Mouse (Mus musculus): ENCODE data around the gene Lman1l.

Lman1l gene

DNA sequence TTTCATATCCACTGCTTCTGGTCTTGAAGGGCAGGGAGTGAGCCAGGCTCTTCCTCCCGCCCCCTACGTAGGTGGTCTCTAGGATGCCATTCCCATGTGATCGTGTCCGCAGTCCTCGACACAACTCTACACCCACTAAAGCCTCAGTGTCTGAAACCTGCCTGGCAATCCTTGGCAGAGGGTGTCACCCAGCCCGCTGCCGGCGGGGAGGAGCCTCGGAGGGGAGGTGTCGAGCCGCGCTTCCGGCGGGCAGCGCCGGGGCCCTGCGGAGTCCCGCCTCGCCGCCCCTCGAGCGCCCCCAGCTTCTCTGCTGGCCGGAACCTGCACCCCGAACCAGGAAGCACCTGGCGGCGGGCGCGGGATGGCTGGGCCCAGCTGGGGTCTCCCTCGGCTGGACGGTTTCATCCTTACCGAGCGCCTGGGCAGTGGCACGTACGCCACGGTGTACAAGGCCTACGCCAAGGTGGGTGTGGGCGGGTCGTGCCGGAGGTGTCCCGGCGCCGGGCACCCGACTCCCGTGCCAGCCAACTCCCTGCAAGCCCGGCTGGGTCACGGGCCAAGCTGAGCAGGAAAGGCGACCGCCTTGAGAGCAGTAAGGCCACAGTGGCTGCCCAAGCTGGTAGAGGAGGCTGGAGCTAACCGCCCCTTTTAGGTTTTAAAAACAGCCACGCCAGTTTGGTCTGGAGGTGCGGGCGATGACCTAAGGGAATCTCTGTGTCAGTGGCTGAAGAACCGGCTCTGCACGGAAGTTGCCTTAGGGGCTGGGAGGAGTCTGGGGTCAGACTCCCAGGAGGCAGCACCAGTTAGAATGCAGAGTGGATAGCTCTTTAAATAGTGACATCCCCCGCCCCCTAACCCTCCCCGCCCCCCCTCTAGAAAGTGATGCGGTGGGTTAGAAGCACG, 31.1 kb downstream of the Lman1l start, which contains the start of gene Ulk3:
Ulk3 (plus strand) TSS at position 229 of the 903 bp plus-strand sequence.
- no peak for TF ChIP-seq GATA4 (IDR thresholded peaks at IDR 0.05; ENCODE audit: insufficient replicate concordance, low read length)

DNA sequence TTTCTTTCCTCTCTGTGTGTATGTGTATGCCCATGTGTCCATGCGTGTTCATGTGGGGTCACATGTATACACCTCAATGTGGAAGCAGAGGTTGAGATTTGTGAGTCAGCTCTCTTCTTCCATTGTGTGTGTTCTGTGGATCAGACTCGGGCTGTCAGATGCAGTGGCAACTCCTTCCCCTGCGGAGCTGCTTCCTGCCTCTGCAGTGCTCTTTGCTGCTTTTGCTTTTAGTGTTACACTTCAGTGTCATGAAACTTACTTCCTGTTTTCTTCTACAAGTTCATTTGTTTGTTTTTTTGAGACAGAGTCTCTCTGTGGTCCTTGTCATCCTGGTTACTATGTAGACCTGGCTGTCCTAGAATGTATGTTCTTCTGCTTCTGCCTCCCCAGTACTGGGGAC, 35.6 kb downstream of the Lman1l start:
- TF ChIP-seq GATA4 (IDR thresholded peaks at IDR 0.05; ENCODE audit: insufficient replicate concordance, low read length): no peak

DNA sequence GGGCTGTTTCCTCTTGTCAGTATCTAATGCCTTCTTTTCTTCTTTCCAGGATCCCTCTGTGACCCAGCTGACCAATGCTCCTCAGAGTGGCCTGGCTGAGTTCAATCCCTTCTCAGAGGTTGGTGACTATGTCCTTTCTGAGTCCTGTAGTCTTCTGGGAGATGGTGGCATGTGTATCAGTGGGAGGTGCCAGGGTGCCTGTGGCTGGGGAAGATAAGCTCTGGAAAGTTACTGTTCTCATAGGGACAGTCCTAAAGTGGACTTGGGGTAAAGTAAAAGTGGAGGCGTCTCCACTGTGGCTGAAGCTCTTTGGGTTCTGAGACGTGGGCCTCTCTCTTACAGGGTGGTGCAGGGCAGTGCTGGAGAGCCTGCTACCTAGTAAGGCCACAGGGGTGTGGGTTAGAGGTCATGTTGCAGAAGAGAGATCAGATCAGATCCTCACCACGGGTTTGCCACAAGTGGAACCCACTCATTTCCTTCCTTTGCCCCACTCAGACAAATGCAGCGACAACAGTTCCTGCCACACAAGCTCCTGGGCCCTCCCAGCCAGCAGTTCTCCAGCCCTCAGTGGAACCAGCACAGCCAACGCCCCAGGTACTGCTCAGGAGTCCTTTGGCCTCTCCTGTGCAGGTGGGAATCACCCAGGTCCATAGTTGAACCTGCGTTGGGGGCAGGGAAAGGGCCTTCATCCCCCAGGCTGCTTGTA, 43.3 kb downstream of the Lman1l start:
- no peak for TF ChIP-seq GATA4 (IDR thresholded peaks at IDR 0.05; ENCODE audit: insufficient replicate concordance, low read length)

DNA sequence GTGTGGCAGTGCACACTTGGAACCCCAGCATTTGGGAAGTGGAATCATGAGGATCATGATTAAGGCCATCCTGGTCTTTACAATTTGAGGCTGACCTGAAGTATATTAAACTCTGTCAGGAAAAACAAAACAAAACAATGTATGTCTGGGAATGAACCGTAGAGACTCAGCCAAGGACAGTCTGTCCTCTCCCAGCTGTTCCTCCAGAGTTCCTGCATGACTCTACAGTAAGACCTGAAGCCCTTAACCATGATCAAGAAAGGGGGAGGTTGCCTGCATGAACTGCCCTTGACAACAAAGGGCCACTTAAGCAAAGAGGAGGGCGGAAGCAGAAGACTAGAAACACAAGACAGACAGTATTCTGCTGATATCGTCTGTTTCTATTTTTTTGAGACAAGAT, 45.0 kb downstream of the Lman1l start:
- no peak for TF ChIP-seq GATA4 (IDR thresholded peaks at IDR 0.05; ENCODE audit: insufficient replicate concordance, low read length)

DNA sequence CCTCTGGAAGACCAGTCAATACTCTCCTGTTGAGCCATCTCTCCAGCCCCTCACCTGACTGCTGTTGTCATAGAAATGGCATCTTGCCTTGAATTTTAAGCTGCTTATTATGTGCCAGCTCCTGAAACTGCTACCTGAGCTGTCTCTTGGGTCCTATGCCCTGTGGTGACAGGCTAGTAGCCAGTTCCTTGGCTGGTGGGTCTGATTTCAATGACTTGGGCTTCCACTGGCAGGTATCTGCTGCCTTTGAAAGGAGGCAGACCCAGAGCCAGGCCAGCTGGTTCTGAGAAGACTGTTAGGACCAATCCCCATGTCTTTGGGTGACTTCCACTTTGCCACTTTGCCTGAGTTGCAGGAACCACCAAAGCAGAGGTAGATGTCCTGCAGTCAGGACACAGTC, 46.2 kb downstream of the Lman1l start:
- no peak for TF ChIP-seq GATA4 (IDR thresholded peaks at IDR 0.05; ENCODE audit: insufficient replicate concordance, low read length)

DNA sequence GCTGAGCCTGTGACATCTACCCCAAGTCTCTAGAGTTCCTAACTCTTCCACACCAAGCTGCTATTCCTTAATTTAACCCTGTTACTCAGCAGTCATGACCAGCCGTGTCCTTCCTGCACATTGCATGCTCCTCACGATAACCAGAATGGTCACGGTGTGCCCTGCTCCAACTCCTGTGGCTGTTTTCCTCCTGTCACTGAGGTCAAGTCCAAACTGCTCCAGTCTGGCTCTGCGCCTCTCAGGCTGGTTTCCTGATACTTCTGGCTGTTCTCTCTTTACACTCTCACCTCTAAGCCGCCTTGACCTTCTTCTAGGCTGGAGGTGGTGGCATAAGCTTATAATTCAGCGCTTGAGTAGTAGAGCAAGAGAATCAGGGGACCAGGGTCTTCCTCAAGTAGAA, 52.1 kb downstream of the Lman1l start:
- TF ChIP-seq GATA4 (IDR thresholded peaks at IDR 0.05; ENCODE audit: insufficient replicate concordance, low read length): no peak

DNA sequence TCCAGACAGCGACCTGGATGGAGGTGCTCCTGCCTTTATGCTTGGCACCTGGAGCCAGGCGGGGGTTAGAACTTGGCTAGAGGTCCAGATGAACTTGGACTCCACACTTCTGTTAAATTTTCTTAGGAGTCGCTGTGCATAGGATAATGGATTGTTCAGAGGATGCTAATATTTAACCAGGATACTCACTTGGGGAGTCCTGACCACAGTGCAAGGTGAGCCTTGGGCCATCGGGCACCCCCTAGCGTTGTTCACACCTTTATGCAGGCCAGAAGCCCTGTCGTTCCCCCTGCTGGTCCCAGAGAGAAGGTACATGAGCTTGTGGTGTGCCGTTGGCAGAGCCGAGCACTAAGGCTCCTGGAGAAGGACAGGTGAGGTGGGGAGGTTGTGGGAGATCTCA, 53.7 kb downstream of the Lman1l start:
- TF ChIP-seq GATA4 (IDR thresholded peaks at IDR 0.05; ENCODE audit: insufficient replicate concordance, low read length): no peak

DNA sequence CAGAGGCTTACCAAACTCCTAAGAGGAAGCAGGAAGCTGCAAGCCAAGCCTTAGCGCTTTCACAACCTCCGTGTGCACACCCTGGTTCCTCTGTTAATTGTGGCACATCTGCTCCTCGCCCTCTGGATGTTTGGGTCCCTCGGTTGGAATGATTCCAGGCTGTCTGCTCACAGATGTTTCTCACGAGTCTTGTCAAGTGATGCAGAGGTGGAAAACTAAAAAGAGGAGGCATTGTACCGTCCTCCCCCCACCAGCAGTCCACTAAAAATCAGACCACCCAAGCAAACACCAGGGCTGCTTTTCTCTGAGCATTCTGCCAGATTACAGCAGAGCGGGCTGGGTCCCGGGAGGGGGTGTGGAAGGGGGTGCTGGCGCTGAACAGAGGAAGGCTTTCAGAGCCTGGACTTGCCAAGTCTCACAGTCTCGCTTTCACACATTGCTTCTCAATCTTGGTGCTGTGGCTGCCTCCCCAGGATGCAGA, 54.8 kb downstream of the Lman1l start:
- TF ChIP-seq GATA4 (IDR thresholded peaks at IDR 0.05; ENCODE audit: insufficient replicate concordance, low read length): no peak

DNA sequence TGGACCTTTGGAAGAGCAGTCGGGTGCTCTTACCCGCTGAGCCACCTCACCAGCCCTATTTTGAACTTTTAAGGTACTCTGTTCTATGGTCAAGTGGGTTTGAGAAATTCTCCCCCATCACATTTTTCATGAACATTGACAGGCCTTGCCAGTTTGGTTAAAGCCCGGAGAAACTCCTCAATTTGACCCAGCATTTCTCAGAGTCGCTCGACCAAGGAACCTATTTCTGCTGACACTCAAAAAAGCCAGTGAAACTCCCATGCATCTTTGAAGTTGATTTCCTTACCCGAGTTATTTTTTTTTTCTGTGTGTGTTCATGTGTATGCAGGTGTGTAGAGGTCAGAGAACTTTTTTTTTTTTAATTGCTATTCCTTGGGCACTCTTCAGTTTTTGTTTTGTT, 56.0 kb downstream of the Lman1l start:
- TF ChIP-seq GATA4 (IDR thresholded peaks at IDR 0.05; ENCODE audit: insufficient replicate concordance, low read length): no peak

DNA sequence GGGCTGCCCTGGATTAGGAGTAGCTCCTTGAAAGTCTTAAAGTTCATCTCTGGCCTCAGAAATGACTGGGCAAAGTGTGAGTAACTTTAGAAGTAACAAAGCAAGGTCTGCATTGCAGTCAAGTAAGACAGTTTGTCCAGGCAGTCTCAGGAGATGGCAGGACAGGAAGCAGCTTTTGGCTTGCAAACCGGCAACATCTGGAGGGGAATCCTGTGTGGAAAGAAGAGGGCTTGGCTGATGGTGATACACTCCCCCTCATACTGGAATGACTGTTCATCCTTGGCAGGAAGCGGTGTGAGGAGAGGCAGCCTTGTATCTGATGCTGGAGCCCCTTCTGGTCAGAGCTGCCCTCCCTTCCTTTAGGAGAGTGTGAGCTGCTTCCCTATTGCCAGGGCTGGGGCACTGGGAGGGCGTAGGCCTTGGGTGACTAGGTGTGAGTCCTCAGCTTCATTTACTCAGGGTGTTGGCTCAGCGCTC, 57.6 kb downstream of the Lman1l start:
- no peak for TF ChIP-seq GATA4 (IDR thresholded peaks at IDR 0.05; ENCODE audit: insufficient replicate concordance, low read length)

DNA sequence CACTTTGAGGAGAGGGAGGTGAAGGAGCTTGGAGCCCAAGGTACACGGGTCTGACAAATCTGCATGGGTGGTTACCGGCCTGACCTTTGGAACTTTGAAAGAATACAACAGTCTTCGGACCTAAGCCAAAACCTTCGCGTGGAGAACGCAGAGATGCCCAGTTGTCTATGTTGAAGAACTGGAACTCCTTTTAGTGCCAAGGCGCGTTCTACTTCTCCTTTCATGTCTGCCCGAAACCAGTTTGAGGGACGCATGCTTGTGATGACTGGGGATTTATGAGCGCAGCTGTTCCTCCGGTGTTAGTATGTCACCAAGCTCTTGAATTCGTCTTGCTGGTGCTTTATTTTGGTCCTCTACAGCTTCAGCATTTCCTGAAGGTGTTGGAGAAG, 58.9 kb downstream of the Lman1l start:
- no peak for TF ChIP-seq GATA4 (IDR thresholded peaks at IDR 0.05; ENCODE audit: insufficient replicate concordance, low read length)

DNA sequence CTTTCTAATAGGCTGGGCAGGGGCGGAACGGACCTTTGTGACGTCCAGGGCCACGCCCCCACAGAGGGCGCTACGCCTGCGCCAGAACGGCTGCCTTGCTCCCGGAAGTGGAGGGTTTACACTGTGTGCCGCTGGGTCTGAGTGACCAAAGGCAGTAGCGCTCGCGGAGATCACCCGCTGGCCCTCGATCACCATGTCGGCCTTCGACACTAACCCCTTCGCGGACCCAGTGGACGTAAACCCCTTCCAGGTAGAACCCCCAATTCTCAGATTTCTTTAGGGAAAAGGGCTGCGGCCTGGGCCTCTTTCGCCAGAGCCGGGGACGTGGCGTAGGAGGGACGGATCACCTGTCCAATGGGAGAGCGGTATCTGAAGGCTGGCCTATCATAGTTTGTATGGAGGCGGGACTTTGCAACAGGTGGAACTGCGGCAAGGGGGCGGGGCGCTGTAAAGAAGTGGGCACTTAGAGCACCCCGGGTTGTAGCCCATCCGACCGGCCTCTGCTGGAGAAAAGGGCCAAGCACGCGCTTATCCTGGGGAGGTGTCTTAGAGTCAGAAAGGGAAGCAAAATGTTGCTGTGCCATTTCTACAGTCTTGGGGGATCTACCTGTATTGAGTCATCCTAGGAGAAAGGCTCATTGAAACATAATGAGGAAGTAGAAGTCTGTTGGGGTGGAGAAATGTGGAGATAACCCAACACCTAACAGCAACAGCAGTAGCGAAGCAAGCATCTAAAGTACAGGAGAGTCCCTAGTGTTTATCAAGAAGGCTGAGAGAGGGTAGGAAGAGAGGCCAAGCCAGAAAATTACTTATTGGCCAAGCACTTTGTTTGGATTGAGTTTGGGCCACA, 59.5 kb downstream of the Lman1l start, which contains the start of gene Scamp2:
Scamp2 (plus strand) TSS at position 83 of the 850 bp plus-strand sequence.
- no peak; the same call in 1 of the 2 replicates for TF ChIP-seq GATA4 (IDR thresholded peaks at IDR 0.05; ENCODE audit: insufficient replicate concordance, low read length)

DNA sequence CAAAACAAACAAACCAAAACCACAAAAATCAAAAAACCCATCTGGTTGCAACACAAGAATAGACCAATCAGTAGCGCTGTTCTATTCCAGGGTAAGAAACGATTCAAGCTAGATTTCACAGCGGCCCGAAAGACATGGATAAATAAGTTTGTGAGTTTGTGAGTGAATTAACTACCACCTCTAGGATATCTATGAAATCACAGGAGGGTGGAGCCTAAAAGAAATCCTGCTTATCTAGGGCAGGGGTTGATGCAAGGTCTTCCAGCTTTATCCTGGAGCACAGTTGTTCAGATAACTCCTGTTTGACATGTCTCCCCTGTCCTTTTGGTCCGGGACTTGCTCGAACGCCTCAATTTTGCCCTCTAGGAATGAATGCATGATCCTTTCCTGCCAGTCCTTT, 60.3 kb downstream of the Lman1l start:
- TF ChIP-seq GATA4 (IDR thresholded peaks at IDR 0.05; ENCODE audit: insufficient replicate concordance, low read length): no peak

DNA sequence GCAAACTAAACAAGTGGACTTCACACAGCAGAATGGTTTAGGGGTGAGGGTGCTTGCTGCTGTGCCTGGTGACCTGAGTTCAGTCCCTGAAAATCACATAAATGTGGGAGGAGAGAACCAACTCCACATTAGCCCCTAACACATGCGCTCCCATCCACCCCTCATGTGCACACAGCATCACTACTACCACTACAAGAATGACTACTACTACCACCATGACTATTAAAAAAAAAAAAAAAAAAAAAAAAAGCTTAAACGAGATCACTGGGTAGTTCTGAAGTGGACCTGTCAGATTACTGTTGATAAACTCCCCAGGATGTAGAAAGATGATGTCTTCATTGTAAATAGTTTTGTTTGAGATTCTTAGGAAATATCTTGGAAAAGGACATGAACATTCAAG, 61.0 kb downstream of the Lman1l start:
- no peak for TF ChIP-seq GATA4 (IDR thresholded peaks at IDR 0.05; ENCODE audit: insufficient replicate concordance, low read length)

DNA sequence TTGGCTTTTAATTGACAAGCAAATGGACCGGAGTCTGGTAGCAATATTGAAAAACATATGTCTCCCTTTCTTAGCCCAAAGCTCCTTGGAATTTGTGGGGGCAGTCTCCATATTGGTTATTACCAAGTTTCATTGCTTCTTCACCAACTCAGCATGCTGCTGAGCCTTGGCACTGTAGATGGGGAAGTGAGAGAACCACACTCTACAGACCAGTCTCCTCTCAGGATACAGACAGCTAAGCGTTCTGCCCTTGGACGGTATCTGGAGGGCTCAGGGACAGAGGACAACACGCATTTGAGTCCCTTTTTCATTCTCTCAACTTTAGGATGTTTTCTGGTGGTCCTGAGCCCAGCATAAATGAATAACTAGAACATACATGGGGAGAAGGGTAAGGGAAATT, 61.9 kb downstream of the Lman1l start:
- TF ChIP-seq GATA4 (IDR thresholded peaks at IDR 0.05; ENCODE audit: insufficient replicate concordance, low read length): no peak
